Mouse (Mus musculus) liver, embryonic 12.5 days (tissue): Measurements from ENCODE around the gene Usp7. TPM values are rescaled to one million over a fixed set of nuclear protein-coding genes. Genes with fewer than 3 reads are reported as not detected.

Source experiments
- ATAC-seq: fragments of 200-750 bp; cut with Nextera tagmentation; 2 replicates; pipeline ENCODE4 v1.8.0; 2017; ENCODE audit warnings: moderate number of reproducible peaks, mild to moderate bottlenecking, moderate library complexity
- H3K27ac ChIP-seq: fragments of 300-500 bp; sonication (generic); 2 replicates; pipeline ENCODE4 v1.5.1; 2016; ENCODE audit warnings: mild to moderate bottlenecking
- H3K27me3 ChIP-seq: fragments of 300-500 bp; sonication (generic); replicated peaks from 2 replicates; pipeline ENCODE4 v1.6.1; 2016; ENCODE audit warnings: mild to moderate bottlenecking, moderate library complexity
- H3K36me3 ChIP-seq: fragments of 300-500 bp; sonication (generic); 2 replicates; pipeline ENCODE4 v1.6.1; 2016; ENCODE audit warnings: mild to moderate bottlenecking, moderate library complexity
- H3K4me1 ChIP-seq: fragments of 300-500 bp; sonication (generic); 2 replicates; pipeline ENCODE4 v1.6.1; 2016
- H3K4me2 ChIP-seq: fragments of 300-500 bp; sonication (generic); 2 replicates; pipeline ENCODE4 v1.6.1; 2016; ENCODE audit warnings: mild to moderate bottlenecking, moderate library complexity
- H3K4me3 ChIP-seq: fragments of 300-500 bp; sonication (generic); 2 replicates; pipeline ENCODE4 v1.5.1; 2016; ENCODE audit warnings: mild to moderate bottlenecking, moderate library complexity
- H3K9ac ChIP-seq: fragments of 300-500 bp; sonication (generic); 2 replicates; pipeline ENCODE4 v1.6.1; 2016; ENCODE audit warnings: mild to moderate bottlenecking, moderate library complexity
- H3K9me3 ChIP-seq: fragments of 300-500 bp; sonication (generic); replicated peaks from 2 replicates; pipeline ENCODE4 v1.6.1; 2016; ENCODE audit warnings: mild to moderate bottlenecking, moderate library complexity
- WGBS: fragments of 180-500 bp; shearing (Covaris S2); methylation state at CpG from one replicate; pipeline ENCODE4 v1.1.7; 2016; ENCODE audit not compliant: insufficient replicate concordance; 5-methylcytosine and 5-hydroxymethylcytosine counted together
- polyA plus RNA-seq: library from polyadenylated mRNA; unstranded; fragments of >200 nt; fragmentation: Nextera tagmentation; extraction: Ambion mirVana; gene quantifications from 2 replicates; pipeline ENCODE4 v1.2.1, GENCODE M21; 2016

Gene Usp7
- polyA plus RNA-seq, 1 experiment from 2014 or later = 32.9 TPM

DNA sequence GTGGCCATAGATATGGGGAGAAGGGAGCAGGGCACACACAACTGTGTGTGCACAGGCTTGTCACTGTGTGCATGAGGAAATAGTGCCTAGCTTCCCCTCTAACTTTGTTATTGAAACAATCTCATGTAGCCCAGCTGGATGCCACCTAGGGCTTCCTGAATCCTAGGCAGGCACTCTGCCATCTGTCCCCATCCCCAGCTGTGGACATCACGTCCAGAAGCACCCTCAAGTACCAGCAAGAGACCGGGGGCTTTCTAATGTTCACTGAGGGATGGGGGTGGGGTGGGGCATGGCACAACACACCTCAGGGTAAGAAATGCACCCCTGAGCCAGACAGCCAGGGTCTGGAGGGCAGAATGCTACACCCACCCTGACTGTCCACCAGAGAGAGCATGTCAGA is 123.7 kb downstream of the Usp7 start:
- no peak for ATAC-seq
- Histone ChIP-seq H3K4me3 (no peak overlapping the region), H3K27ac (no peak overlapping the region), H3K4me1 (peaks cover 84% of the 10 kb centered on the region), H3K27me3 (peaks cover 4% of the 10 kb centered on the region; the same call in 1 of the 2 replicates), H3K36me3 (peaks cover 40% of the 10 kb centered on the region), H3K9ac (no peak overlapping the region), H3K9me3 (no peaks in the 10 kb centered on the region), H3K4me2 (peak overlapping the region; percentile 6; the same call in 1 of the 2 replicates)
- 83% methylated on average over 2 of the region's 2 CpGs for WGBS

GRCm38 (mm10) chr16:8667814-8668213 is 124.3 kb downstream of the Usp7 start:
- Histone ChIP-seq H3K4me2 (peak overlapping the region; percentile 24), H3K9ac (0 out of 2 replicates have a peak overlapping the region, but pooled peaks have one; percentile 8), H3K9me3 (no peaks in the 10 kb centered on the region), H3K27ac (no peak overlapping the region), H3K27me3 (no peaks in the 10 kb centered on the region), H3K4me3 (no peak overlapping the region), H3K4me1 (peaks cover 84% of the 10 kb centered on the region), H3K36me3 (peaks cover 46% of the 10 kb centered on the region)
- WGBS = 66% methylated on average over 4 of the region's 4 CpGs
- ATAC-seq = no peak

- WGBS = 52% methylated on average over 7 of the region's 7 CpGs
- Histone ChIP-seq H3K36me3 (peaks cover 51% of the 10 kb centered on the region), H3K27me3 (no peaks in the 10 kb centered on the region), H3K4me1 (peaks cover 84% of the 10 kb centered on the region), H3K9ac (0 out of 2 replicates have a peak overlapping the region, but pooled peaks have one; percentile 8), H3K9me3 (no peaks in the 10 kb centered on the region), H3K4me3 (no peak overlapping the region), H3K27ac (0 out of 2 replicates have a peak overlapping the region, but pooled peaks have one; percentile 15), H3K4me2 (peak overlapping the region; percentile 24)
- no peak for ATAC-seq
These were observed 124.8 kb downstream of the Usp7 start for GRCm38 (mm10) chr16:8667261-8667660.

DNA sequence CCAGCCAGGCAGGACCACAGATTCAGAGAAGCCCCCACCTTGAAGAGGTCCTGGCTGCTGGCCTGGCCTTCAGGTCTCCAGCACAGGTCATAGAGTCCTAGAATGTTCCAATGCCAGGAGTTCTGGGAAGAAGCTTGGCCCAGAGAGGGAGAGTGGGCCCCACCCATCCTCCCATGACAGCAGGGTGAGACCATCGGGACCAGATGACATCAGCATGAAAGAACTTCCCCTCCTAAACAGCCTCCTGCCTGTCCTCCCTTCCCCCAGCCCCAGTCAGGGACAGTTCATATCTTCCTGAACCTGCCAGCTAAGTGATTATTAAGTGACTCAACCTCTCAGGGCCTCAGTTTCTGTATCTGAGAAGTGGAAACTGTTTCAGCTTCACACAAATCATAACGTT is 125.7 kb downstream of the Usp7 start:
- Histone ChIP-seq H3K36me3 (peaks cover 59% of the 10 kb centered on the region), H3K4me1 (peaks cover 84% of the 10 kb centered on the region), H3K27ac (0 out of 2 replicates have a peak overlapping the region, but pooled peaks have one; percentile 23), H3K4me2 (no peak overlapping the region), H3K9ac (no peak overlapping the region), H3K9me3 (no peaks in the 10 kb centered on the region), H3K27me3 (no peaks in the 10 kb centered on the region), H3K4me3 (no peak overlapping the region)
- ATAC-seq = peak; percentile 8
- 10% methylated on average over 2 of the region's 2 CpGs for WGBS

GRCm38 (mm10) chr16:8665367-8665766 is 126.7 kb downstream of the Usp7 start:
- Histone ChIP-seq H3K4me2 (no peak overlapping the region), H3K27me3 (no peaks in the 10 kb centered on the region), H3K4me1 (peaks cover 80% of the 10 kb centered on the region), H3K27ac (no peak overlapping the region), H3K9me3 (no peaks in the 10 kb centered on the region), H3K36me3 (peaks cover 69% of the 10 kb centered on the region), H3K4me3 (no peak overlapping the region), H3K9ac (no peak overlapping the region)
- no peak for ATAC-seq
- 82% methylated on average over 5 of the region's 5 CpGs for whole genome bisulfite sequencing

DNA sequence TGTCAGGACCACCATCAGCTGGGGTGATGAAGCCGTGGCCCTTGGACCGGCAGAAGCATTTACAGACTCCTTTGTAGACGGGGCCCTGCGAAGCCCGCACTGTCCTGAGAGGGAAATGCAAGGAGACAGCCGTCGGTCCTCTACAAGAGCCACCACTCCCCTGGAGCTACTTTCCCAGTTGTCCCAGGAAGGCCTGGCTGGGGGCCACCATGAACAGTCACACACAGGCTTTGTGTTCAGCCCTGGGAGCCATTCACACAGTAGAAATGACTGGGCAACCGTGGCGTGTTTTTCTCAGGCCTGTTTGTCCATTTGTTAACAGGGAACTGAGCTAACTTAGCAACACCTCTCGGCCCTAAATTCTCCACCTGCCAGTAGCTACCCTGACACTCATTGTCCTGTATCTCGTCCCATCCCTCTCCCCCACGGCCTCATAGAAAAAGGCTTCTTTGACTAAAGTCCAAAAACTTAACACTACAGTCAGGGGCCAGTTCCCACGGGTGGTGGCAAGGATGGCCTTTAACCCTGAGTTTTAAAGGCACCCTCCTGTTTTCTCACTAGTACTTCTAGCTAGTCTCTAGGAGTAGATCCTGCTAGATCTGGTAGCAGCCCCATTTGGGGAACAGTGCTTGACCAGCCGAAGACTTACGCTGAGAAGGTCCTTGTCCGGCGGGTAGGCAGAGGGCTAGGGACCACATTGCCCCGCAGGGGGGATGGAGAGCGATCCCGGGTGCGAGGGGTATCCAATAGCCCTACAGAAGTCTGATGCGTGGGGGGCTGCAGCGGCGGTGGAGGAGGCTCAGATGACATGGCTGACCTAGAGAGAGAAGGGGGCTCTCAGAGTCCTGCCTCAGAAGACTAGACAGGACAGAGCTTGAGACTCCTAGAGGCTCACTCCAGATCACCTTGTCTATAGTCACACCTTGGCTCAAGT is 128.2 kb downstream of the Usp7 start:
- ATAC-seq = no peak
- H3K27me3 ChIP-seq = no peaks in the 10 kb centered on the region
- peaks cover 70% of the 10 kb centered on the region for H3K4me1 ChIP-seq
- WGBS = 83% methylated on average over 24 of the region's 24 CpGs
- H3K36me3 ChIP-seq = peaks cover 78% of the 10 kb centered on the region
- H3K9me3 ChIP-seq = no peaks in the 10 kb centered on the region
- no peak overlapping the region for H3K9ac ChIP-seq
- no peak overlapping the region for H3K4me3 ChIP-seq
- no peak overlapping the region for H3K4me2 ChIP-seq
- no peak overlapping the region for H3K27ac ChIP-seq

DNA sequence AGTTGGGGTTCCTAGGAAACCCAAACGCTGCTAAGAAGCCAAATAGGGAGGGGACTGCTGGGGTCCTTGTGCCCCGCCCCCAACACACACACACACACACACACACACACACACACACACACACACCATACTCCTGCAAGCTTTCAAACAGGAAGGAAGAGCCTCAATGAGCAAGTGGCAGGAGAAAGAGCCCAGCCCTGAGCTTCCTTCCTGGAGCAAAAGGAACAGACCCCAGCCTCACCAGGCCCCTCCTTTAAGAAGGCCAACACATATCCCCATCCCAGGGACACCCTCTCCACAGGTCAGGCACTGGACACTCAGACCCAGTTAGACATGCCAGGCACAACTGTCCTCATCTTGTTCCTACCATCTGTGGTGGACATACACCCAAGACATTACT is 129.1 kb downstream of the Usp7 start:
- H3K4me2 ChIP-seq = no peak overlapping the region
- 0 out of 2 replicates have a peak overlapping the region, but pooled peaks have one; percentile 8 for H3K9ac ChIP-seq
- no peak overlapping the region for H3K4me3 ChIP-seq
- WGBS = 0% methylated on average over 1 of the region's 2 CpGs
- H3K36me3 ChIP-seq = peaks cover 77% of the 10 kb centered on the region
- peaks cover 61% of the 10 kb centered on the region for H3K4me1 ChIP-seq
- H3K9me3 ChIP-seq = no peaks in the 10 kb centered on the region
- ATAC-seq = no peak
- H3K27me3 ChIP-seq = no peaks in the 10 kb centered on the region
- no peak overlapping the region for H3K27ac ChIP-seq

DNA sequence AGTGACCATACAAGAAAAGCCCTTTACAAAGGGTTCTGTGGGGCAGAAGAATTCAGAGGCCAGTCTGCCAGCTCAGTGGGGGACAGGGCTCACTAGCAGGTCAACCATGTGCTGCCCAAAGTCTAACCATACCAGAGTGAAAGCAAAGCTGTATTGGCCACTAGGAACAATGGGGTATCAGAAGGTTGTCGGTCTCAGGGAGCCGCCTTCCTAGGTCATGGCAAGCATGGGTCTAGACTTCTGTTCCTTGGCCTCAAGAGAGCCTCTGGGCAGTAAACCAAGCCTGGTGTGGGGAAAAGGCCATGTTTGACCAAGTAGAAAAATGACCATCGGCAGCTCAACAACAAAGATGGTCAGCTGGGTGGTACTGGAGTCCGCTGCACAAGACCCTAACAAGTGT is 133.3 kb downstream of the Usp7 start:
- H3K4me1 ChIP-seq = peaks cover 49% of the 10 kb centered on the region
- 87% methylated on average over 4 of the region's 4 CpGs for WGBS
- no peak overlapping the region for H3K4me3 ChIP-seq
- H3K9me3 ChIP-seq = no peaks in the 10 kb centered on the region
- H3K27me3 ChIP-seq = no peaks in the 10 kb centered on the region
- no peak overlapping the region for H3K4me2 ChIP-seq
- no peak for ATAC-seq
- no peak overlapping the region for H3K9ac ChIP-seq
- peaks cover 96% of the 10 kb centered on the region for H3K36me3 ChIP-seq
- H3K27ac ChIP-seq = no peak overlapping the region

GRCm38 (mm10) chr16:8658349-8658748 is 133.8 kb downstream of the Usp7 start:
- ATAC-seq = no peak
- peaks cover 96% of the 10 kb centered on the region for H3K36me3 ChIP-seq
- H3K4me1 ChIP-seq = peaks cover 46% of the 10 kb centered on the region
- WGBS = 78% methylated on average over 4 of the region's 4 CpGs
- H3K4me2 ChIP-seq = no peak overlapping the region
- no peak overlapping the region for H3K27ac ChIP-seq
- H3K9ac ChIP-seq = no peak overlapping the region
- H3K9me3 ChIP-seq = no peaks in the 10 kb centered on the region
- no peak overlapping the region for H3K4me3 ChIP-seq
- H3K27me3 ChIP-seq = no peaks in the 10 kb centered on the region

GRCm38 (mm10) chr16:8656256-8656655 is 135.9 kb downstream of the Usp7 start:
- Histone ChIP-seq H3K36me3 (peaks cover 96% of the 10 kb centered on the region), H3K4me2 (no peak overlapping the region), H3K9ac (no peak overlapping the region), H3K4me1 (peaks cover 36% of the 10 kb centered on the region), H3K4me3 (no peak overlapping the region), H3K27ac (no peak overlapping the region), H3K9me3 (no peaks in the 10 kb centered on the region), H3K27me3 (no peaks in the 10 kb centered on the region)
- ATAC-seq = no peak
- WGBS = 65% methylated on average over 2 of the region's 2 CpGs

DNA sequence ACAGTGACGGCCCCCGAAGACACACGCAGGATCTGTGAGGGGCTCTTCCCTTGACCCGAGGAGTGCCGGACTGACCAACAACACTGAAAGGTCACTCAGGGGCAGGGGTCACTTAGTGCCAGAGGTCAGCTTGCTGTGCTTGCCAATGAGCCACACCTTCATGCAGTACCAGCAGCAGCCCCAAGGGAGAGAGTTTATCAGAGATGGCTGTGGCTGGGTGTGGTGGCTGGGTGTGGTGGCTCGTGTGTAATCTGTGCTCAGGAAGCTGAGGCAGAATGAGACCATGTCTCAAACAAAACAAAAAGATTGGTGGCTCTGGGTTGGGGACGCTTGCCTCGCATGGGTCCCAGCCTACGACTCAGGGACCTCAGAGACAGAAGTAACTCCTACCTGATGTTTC is 136.5 kb downstream of the Usp7 start:
- Histone ChIP-seq H3K36me3 (peaks cover 97% of the 10 kb centered on the region), H3K4me1 (peaks cover 31% of the 10 kb centered on the region), H3K9ac (no peak overlapping the region), H3K27ac (no peak overlapping the region), H3K27me3 (no peaks in the 10 kb centered on the region), H3K9me3 (no peaks in the 10 kb centered on the region), H3K4me3 (no peak overlapping the region), H3K4me2 (no peak overlapping the region)
- 71% methylated on average over 9 of the region's 9 CpGs for WGBS
- peak; percentile 70 for ATAC-seq

DNA sequence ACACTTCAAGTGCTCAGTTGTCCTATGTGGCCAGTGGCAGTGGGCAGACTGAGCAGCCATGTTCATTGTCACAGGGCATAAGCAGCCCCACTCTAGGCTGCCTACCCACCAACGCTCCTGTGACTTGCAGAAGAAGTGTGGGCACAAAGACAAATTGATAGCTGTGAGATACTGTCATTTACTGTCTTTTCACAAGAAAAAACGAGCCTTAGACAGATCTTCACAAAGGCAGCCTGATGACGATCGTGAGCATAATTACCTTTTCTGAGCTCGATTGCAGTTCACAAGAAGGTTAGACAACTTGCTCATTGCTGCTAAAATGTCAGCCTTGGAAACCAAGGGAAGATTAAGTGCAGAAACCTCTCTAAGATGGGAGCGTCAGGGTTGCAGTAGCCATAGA is 137.0 kb downstream of the Usp7 start:
- peaks cover 97% of the 10 kb centered on the region for H3K36me3 ChIP-seq
- H3K9me3 ChIP-seq = no peaks in the 10 kb centered on the region

More for the DNA sequence above, 137.0 kb downstream of the Usp7 start:
- Histone ChIP-seq H3K4me1 (peaks cover 26% of the 10 kb centered on the region), H3K4me2 (no peak overlapping the region), H3K27ac (no peak overlapping the region), H3K27me3 (no peaks in the 10 kb centered on the region), H3K4me3 (no peak overlapping the region), H3K9ac (no peak overlapping the region)
- no peak for ATAC-seq
- WGBS = 79% methylated on average over 6 of the region's 6 CpGs
